Mouse (Mus musculus): Measurements from ENCODE around the gene Ap5z1. TPM values are rescaled to one million over a fixed set of nuclear protein-coding genes. Genes with fewer than 3 reads are reported as not detected.

The Ap5z1 gene
- polyA plus RNA-seq, 1 experiment from 2014 or later: 4.0 TPM

DNA sequence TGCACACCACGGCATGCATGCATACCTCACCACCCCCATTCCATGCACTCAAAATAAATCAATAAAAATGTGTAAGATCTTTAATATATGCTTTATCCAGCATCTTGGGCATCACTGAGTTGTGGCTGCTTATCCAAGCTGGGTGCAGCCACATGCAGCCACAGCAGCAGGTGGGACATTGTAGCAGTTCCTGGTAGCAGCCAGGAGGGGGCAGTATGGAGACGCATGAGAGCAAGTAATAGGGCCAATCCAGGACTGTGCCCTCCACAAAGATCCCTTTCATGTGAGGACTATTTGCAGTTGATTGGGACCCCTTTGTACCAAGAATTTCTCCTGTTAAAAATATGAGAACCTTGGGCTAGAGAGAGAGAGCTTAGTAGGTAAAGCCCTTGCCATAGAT, 18.8 kb downstream of the Ap5z1 start:
- no peaks in the 10 kb centered on the region for H3K9me3 ChIP-seq (ENCODE audit: low read length)
- 51% methylated on average over 2 of the region's 2 CpGs for WGBS (ENCODE audit: insufficient replicate concordance)
- TF ChIP-seq CTCF (IDR thresholded peaks at IDR 0.05; ENCODE audit: low read depth) (peak; percentile 75), EP300 (IDR thresholded peaks at IDR 0.05; ENCODE audit: low read depth) (no peak)

DNA sequence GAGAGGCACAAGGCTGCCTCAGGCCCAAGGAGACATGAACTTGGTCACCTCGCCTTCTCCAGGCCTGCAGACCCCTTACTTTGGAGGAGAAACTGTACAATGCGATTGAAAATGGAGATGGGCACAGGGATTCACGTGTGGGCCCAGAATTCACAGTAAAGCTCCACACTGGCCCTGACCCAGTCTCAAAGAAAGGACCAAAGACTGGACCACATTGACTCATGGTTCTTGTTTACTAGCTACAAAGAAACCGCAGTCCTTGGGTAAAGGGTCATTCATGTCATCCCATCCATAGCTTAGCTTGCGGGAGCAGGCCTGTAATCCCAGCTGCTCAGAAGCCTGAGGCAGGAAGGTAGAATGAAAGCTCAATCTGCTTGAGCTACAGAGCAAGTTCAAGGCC, 19.8 kb downstream of the Ap5z1 start:
- WGBS (ENCODE audit: insufficient replicate concordance): 84% methylated on average over 5 of the region's 5 CpGs
- TF ChIP-seq EP300 (IDR thresholded peaks at IDR 0.05; ENCODE audit: low read depth) (no peak), CTCF (IDR thresholded peaks at IDR 0.05; ENCODE audit: low read depth) (no peak)
- H3K9ac ChIP-seq (replicated peaks): no peak overlapping the region
- no peaks in the 10 kb centered on the region for H3K4me1 ChIP-seq (ENCODE audit: insufficient read depth)
- DNase-seq: no peak
- no peaks in the 10 kb centered on the region for H3K9me3 ChIP-seq (ENCODE audit: low read length)
- no peaks in the 10 kb centered on the region for H3K36me3 ChIP-seq (replicated peaks; ENCODE audit: insufficient read depth, low read length)
- H3K27me3 ChIP-seq (ENCODE audit: insufficient read depth, low read length): no peaks in the 10 kb centered on the region
- no peak for ATAC-seq
- no peak overlapping the region for H3K4me2 ChIP-seq (ENCODE audit: low read depth, low read length)
- H3K27ac ChIP-seq (ENCODE audit: low read depth): no peak overlapping the region
- no peak overlapping the region for H3K4me3 ChIP-seq (ENCODE audit: low read depth, low read length)

More for the DNA sequence above, 18.8 kb downstream of the Ap5z1 start:
- H3K9ac ChIP-seq (replicated peaks): no peak overlapping the region
- H3K4me2 ChIP-seq (ENCODE audit: low read depth, low read length): no peak overlapping the region
- ATAC-seq: no peak
- H3K4me3 ChIP-seq (ENCODE audit: low read depth, low read length): no peak overlapping the region
- H3K4me1 ChIP-seq (ENCODE audit: insufficient read depth): no peaks in the 10 kb centered on the region
- H3K27ac ChIP-seq (ENCODE audit: low read depth): no peak overlapping the region
- no peaks in the 10 kb centered on the region for H3K27me3 ChIP-seq (ENCODE audit: insufficient read depth, low read length)
- H3K36me3 ChIP-seq (replicated peaks; ENCODE audit: insufficient read depth, low read length): no peaks in the 10 kb centered on the region; the same call in 1 of the 2 replicates
- peak; percentile 45 for DNase-seq

GRCm38 (mm10) chr5:142486654-142487053, 22.9 kb downstream of the Ap5z1 start:
- Histone ChIP-seq H3K36me3 (replicated peaks; ENCODE audit: insufficient read depth, low read length) (no peaks in the 10 kb centered on the region), H3K9me3 (ENCODE audit: low read length) (no peaks in the 10 kb centered on the region), H3K4me2 (ENCODE audit: low read depth, low read length) (no peak overlapping the region), H3K27ac (ENCODE audit: low read depth) (no peak overlapping the region), H3K4me3 (ENCODE audit: low read depth, low read length) (no peak overlapping the region), H3K4me1 (ENCODE audit: insufficient read depth) (no peaks in the 10 kb centered on the region), H3K27me3 (ENCODE audit: insufficient read depth, low read length) (no peaks in the 10 kb centered on the region), H3K9ac (replicated peaks) (no peak overlapping the region)
- ATAC-seq (no peak), DNase-seq (no peak)
- TF ChIP-seq CTCF (IDR thresholded peaks at IDR 0.05; ENCODE audit: low read depth): no peak
- no peak for TF ChIP-seq EP300 (IDR thresholded peaks at IDR 0.05; ENCODE audit: low read depth)
- WGBS (ENCODE audit: insufficient replicate concordance): 70% methylated on average over 9 of the region's 9 CpGs

- H3K4me2 ChIP-seq (ENCODE audit: low read depth, low read length): no peak overlapping the region
- ATAC-seq: no peak
- H3K27me3 ChIP-seq (ENCODE audit: insufficient read depth, low read length): no peaks in the 10 kb centered on the region
- H3K4me1 ChIP-seq (ENCODE audit: insufficient read depth): no peaks in the 10 kb centered on the region
- TF ChIP-seq CTCF (IDR thresholded peaks at IDR 0.05; ENCODE audit: low read depth) (no peak), EP300 (IDR thresholded peaks at IDR 0.05; ENCODE audit: low read depth) (no peak)
- no peak overlapping the region for H3K4me3 ChIP-seq (ENCODE audit: low read depth, low read length)
- WGBS (ENCODE audit: insufficient replicate concordance): 66% methylated on average over 9 of the region's 9 CpGs
- no peak for DNase-seq
- no peaks in the 10 kb centered on the region for H3K9me3 ChIP-seq (ENCODE audit: low read length)
- H3K36me3 ChIP-seq (replicated peaks; ENCODE audit: insufficient read depth, low read length): no peaks in the 10 kb centered on the region
- no peak overlapping the region for H3K9ac ChIP-seq (replicated peaks)
- no peak overlapping the region for H3K27ac ChIP-seq (ENCODE audit: low read depth)
Measured at GRCm38 (mm10) chr5:142489955-142490707, 26.4 kb downstream of the Ap5z1 start.

DNA sequence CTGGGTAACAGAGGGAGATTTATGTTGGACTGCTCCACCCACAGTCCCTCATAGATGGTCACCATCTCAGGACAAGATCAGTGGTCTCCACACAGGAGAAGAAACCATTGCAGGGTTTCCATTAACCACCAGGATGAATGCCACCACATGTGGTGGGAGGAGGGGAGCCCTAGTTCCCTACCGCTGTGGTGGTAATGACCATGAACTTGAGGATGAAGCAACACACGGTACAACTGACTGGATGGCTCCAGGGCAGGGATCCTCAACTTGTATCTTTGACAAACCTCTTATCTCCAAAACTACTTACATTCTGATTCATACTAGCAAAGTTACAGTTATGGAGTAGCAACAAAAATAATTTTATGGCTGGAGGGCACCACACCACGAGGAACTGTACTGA, 29.6 kb downstream of the Ap5z1 start:
- Histone ChIP-seq H3K27ac (ENCODE audit: low read depth) (no peak overlapping the region), H3K9me3 (ENCODE audit: low read length) (no peaks in the 10 kb centered on the region), H3K27me3 (ENCODE audit: insufficient read depth, low read length) (no peaks in the 10 kb centered on the region), H3K4me3 (ENCODE audit: low read depth, low read length) (no peak overlapping the region), H3K4me2 (ENCODE audit: low read depth, low read length) (no peak overlapping the region), H3K36me3 (replicated peaks; ENCODE audit: insufficient read depth, low read length) (no peaks in the 10 kb centered on the region), H3K4me1 (ENCODE audit: insufficient read depth) (no peaks in the 10 kb centered on the region), H3K9ac (replicated peaks) (no peak overlapping the region)
- WGBS (ENCODE audit: insufficient replicate concordance): 61% methylated on average over 3 of the region's 3 CpGs
- DNase-seq (no peak), ATAC-seq (no peak)
- TF ChIP-seq EP300 (IDR thresholded peaks at IDR 0.05; ENCODE audit: low read depth) (no peak), CTCF (IDR thresholded peaks at IDR 0.05; ENCODE audit: low read depth) (no peak)

DNA sequence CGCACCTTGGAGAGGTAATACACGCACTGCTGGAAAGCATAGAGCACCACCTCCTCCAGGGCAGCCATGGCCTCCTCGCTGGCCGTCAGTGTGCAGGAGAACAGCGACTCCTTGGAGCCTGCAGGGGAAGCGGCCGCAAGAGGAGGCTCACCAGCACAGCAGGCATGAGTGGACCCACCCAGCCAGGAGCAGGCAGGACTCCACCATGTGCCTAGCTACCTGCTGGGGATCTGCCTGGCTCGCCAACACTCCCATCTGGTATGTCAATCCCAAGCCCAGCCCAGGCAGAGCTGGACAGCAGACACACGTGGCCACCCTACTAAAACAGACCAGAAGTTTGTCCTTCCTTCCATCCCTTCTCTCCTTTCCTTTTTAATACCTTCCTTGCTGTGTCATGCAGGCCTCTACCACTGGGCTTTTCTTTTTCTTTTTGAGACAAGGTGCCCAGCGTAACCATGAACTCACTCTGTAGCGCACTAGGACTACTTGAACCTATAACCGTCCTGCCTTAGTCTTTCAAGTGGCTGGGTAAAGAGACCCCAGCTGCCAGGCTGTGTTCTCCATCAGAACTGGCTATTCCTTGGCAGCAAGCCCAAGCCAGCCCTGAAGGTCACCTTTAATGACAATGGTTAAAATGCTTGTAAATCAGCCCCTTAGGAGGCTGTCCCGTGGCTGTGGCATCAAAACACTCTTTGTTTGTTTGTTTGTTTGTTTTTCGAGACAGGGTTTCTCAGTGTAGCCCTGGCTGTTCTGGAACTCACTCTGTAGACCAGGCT, 31.8 kb downstream of the Ap5z1 start:
- Histone ChIP-seq H3K4me1 (ENCODE audit: insufficient read depth) (no peaks in the 10 kb centered on the region), H3K36me3 (replicated peaks; ENCODE audit: insufficient read depth, low read length) (no peaks in the 10 kb centered on the region), H3K9ac (replicated peaks) (no peak overlapping the region), H3K9me3 (ENCODE audit: low read length) (no peaks in the 10 kb centered on the region), H3K4me2 (ENCODE audit: low read depth, low read length) (no peak overlapping the region), H3K27me3 (ENCODE audit: insufficient read depth, low read length) (no peaks in the 10 kb centered on the region), H3K4me3 (ENCODE audit: low read depth, low read length) (no peak overlapping the region), H3K27ac (ENCODE audit: low read depth) (no peak overlapping the region)
- TF ChIP-seq CTCF (IDR thresholded peaks at IDR 0.05; ENCODE audit: low read depth): no peak
- no peak for TF ChIP-seq EP300 (IDR thresholded peaks at IDR 0.05; ENCODE audit: low read depth)
- no peak for ATAC-seq
- DNase-seq: no peak
- 58% methylated on average over 14 of the region's 14 CpGs for WGBS (ENCODE audit: insufficient replicate concordance)

Data from liver, postnatal 0 days (tissue).